Mouse (Mus musculus): ENCODE measurements around the gene 9530053A07Rik. TPM values are rescaled to one million over a fixed set of nuclear protein-coding genes. Genes with fewer than 3 reads are reported as not detected.
"Not testable (repeated sequence)": the region's sequence is repeated elsewhere in the genome, so short reads cannot be mapped to it uniquely, and the experiment has no call there.

9530053A07Rik gene
- polyA plus RNA-seq, 1 experiment from 2014 or later: 0.12 TPM

DNA sequence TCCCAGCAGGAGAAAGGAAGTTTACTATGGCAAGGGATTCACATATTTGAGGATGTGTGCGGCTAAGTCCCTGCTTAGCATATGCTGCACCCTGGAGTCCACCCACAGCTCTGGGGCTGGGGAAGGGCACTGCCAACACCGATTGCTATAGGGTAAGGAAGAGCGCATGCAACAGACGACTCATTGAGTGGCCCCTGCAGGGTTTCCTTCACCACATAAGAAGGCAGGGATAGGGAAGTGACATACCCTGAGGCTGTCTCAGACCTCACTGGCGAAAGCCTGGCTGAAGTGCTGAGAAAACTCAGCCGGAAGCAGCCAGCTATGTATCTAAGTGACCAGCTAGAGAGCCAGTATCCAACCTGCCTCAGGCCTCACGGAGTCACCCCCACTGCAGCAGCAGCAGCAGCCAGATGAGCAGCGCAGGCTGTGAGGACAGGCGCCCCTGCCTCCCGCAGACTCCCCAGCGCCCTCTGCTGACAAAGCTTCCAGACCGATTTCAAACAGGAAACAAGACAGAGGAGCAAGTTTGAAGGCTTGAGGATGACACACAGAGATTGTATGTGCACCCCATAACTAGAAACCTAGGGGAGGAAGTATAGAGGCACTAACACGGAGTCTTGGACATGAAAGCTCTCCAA, 22.4 kb downstream of the 9530053A07Rik start:
- 21% methylated on average over 13 of the region's 13 CpGs for WGBS
- Histone ChIP-seq H3K9me3 (ENCODE audit: control insufficient read depth, low read length) (no peaks in the 10 kb centered on the region), H3K9ac (ENCODE audit: low read length) (peak overlapping the region; percentile 23; the same call in 1 of the 2 replicates), H3K27me3 (ENCODE audit: control insufficient read depth, insufficient read depth, low read length) (no peaks in the 10 kb centered on the region), H3K36me3 (ENCODE audit: control insufficient read depth, insufficient read depth, low read length) (no peaks in the 10 kb centered on the region), H3K27ac (replicated peaks) (no peak overlapping the region), H3K4me3 (ENCODE audit: low read depth, low read length) (no peak overlapping the region), H3K4me2 (replicated peaks; ENCODE audit: low read depth) (no peak overlapping the region), H3K4me1 (replicated peaks; ENCODE audit: control insufficient read depth, insufficient read depth) (no peaks in the 10 kb centered on the region)
- DNase-seq (ENCODE audit: low spot score) (peak; percentile 63), ATAC-seq (ENCODE audit: low FRiP score, low TSS enrichment) (no peak)
- TF ChIP-seq CTCF (IDR thresholded peaks at IDR 0.05; ENCODE audit: low read depth): peak; percentile 79
- TF ChIP-seq EP300 (optimal IDR thresholded peaks at IDR 0.05): no peak

DNA sequence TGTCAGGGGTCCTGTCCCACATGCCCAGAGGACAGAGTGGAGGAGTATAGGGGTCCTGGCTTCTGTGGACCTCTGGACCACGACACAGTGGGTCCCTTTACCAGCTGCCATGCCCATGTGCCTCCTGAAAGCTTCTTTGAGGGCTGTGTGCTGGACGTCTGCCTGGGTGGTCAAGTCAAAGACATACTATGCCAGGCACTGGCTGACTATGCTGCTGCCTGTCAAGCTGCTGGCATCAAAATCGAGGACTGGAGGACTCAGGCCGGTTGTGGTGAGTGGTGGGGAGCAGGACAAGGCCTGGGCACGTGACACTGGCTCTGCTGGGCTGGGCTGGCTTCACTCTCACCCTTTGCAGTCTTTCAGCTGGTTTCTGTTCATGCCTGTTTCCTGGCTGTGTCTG, 24.3 kb downstream of the 9530053A07Rik start:
- 44% methylated on average over 5 of the region's 5 CpGs for WGBS

DNA sequence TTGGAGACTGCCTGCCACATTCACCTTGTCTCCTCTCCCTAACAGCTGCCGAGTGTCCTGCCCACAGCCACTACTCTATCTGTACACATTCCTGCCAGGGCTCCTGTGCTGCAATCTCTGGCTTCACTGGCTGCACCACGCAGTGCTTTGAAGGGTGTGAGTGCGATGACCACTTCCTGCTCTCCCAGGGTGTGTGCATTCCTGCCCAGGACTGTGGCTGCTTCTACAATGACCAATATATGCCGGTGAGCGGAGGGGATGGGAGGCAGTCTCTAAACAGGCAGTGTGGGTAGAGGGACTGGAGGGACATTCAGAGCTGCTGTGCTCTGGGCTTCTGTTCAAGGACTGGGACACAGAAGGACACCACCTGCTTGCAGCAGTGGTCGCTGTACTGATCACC, 30.0 kb downstream of the 9530053A07Rik start:
- no peaks in the 10 kb centered on the region for H3K27me3 ChIP-seq (ENCODE audit: control insufficient read depth, insufficient read depth, low read length)
- DNase-seq (ENCODE audit: low spot score) (peak; percentile 42), ATAC-seq (ENCODE audit: low FRiP score, low TSS enrichment) (peak; percentile 66; the same call in 1 of the 2 replicates)
- 45% methylated on average over 6 of the region's 6 CpGs for WGBS
- H3K4me3 ChIP-seq (ENCODE audit: low read depth, low read length): no peak overlapping the region
- H3K9ac ChIP-seq (ENCODE audit: low read length): no peak overlapping the region
- H3K9me3 ChIP-seq (ENCODE audit: control insufficient read depth, low read length): no peaks in the 10 kb centered on the region
- no peak overlapping the region for H3K27ac ChIP-seq (replicated peaks)
- TF ChIP-seq EP300 (optimal IDR thresholded peaks at IDR 0.05) (no peak), CTCF (IDR thresholded peaks at IDR 0.05; ENCODE audit: low read depth) (no peak)
- no peaks in the 10 kb centered on the region for H3K36me3 ChIP-seq (ENCODE audit: control insufficient read depth, insufficient read depth, low read length)
- H3K4me1 ChIP-seq (replicated peaks; ENCODE audit: control insufficient read depth, insufficient read depth): no peaks in the 10 kb centered on the region
- H3K4me2 ChIP-seq (replicated peaks; ENCODE audit: low read depth): no peak overlapping the region

More for the DNA sequence above, 24.3 kb downstream of the 9530053A07Rik start:
- H3K4me1 ChIP-seq (replicated peaks; ENCODE audit: control insufficient read depth, insufficient read depth); H3K4me3 ChIP-seq (ENCODE audit: low read depth, low read length); H3K27me3 ChIP-seq (ENCODE audit: control insufficient read depth, insufficient read depth, low read length); H3K36me3 ChIP-seq (ENCODE audit: control insufficient read depth, insufficient read depth, low read length); DNase-seq (ENCODE audit: low spot score); H3K27ac ChIP-seq (replicated peaks); ATAC-seq (ENCODE audit: low FRiP score, low TSS enrichment); H3K9me3 ChIP-seq (ENCODE audit: control insufficient read depth, low read length); H3K4me2 ChIP-seq (replicated peaks; ENCODE audit: low read depth); H3K9ac ChIP-seq (ENCODE audit: low read length): not testable (repeated sequence)

- WGBS: 75% methylated on average over 3 of the region's 3 CpGs
- H3K27me3 ChIP-seq (ENCODE audit: control insufficient read depth, insufficient read depth, low read length): no peaks in the 10 kb centered on the region
- no peaks in the 10 kb centered on the region for H3K4me1 ChIP-seq (replicated peaks; ENCODE audit: control insufficient read depth, insufficient read depth)
- no peak for ATAC-seq (ENCODE audit: low FRiP score, low TSS enrichment)
- TF ChIP-seq CTCF (IDR thresholded peaks at IDR 0.05; ENCODE audit: low read depth) (no peak), EP300 (optimal IDR thresholded peaks at IDR 0.05) (no peak)
- H3K9me3 ChIP-seq (ENCODE audit: control insufficient read depth, low read length): no peaks in the 10 kb centered on the region
- H3K27ac ChIP-seq (replicated peaks): no peak overlapping the region
- no peaks in the 10 kb centered on the region for H3K36me3 ChIP-seq (ENCODE audit: control insufficient read depth, insufficient read depth, low read length)
- H3K4me3 ChIP-seq (ENCODE audit: low read depth, low read length): no peak overlapping the region
- H3K9ac ChIP-seq (ENCODE audit: low read length): no peak overlapping the region
- no peak overlapping the region for H3K4me2 ChIP-seq (replicated peaks; ENCODE audit: low read depth)
- no peak for DNase-seq (ENCODE audit: low spot score)
These were observed 30.6 kb downstream of the 9530053A07Rik start for GRCm38 (mm10) chr7:28159893-28160292.

- Histone ChIP-seq H3K27me3 (ENCODE audit: control insufficient read depth, insufficient read depth, low read length) (no peaks in the 10 kb centered on the region), H3K4me1 (replicated peaks; ENCODE audit: control insufficient read depth, insufficient read depth) (no peaks in the 10 kb centered on the region), H3K4me2 (replicated peaks; ENCODE audit: low read depth) (no peak overlapping the region), H3K9ac (ENCODE audit: low read length) (no peak overlapping the region), H3K27ac (replicated peaks) (no peak overlapping the region), H3K36me3 (ENCODE audit: control insufficient read depth, insufficient read depth, low read length) (no peaks in the 10 kb centered on the region), H3K4me3 (ENCODE audit: low read depth, low read length) (no peak overlapping the region), H3K9me3 (ENCODE audit: control insufficient read depth, low read length) (no peaks in the 10 kb centered on the region)
- ATAC-seq (ENCODE audit: low FRiP score, low TSS enrichment): no peak
- TF ChIP-seq CTCF (IDR thresholded peaks at IDR 0.05; ENCODE audit: low read depth) (no peak), EP300 (optimal IDR thresholded peaks at IDR 0.05) (no peak)
- WGBS: 36% methylated on average over 9 of the region's 9 CpGs
- DNase-seq (ENCODE audit: low spot score): no peak
These were observed 32.0 kb downstream of the 9530053A07Rik start for GRCm38 (mm10) chr7:28161163-28161749.

DNA sequence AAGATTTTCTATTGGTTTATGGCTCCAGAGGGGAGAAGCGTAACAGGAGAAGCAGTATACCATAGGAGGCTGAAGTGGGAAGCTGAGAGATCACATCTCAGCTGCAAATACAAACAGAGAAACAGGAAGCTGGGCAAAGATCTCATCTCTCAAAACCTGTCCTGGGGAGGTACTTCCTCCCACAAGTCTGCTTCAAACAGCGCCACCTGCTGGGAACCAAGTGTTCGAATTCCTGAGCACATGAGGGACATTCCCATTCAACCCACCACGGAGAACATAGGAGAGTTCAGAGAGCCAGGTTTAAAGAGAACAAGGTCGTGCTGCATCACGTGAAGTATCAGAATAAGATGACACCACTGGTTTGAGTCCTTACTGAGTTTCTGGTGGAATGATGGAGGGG, 36.1 kb downstream of the 9530053A07Rik start:
- Histone ChIP-seq H3K4me3 (ENCODE audit: low read depth, low read length) (no peak overlapping the region), H3K4me2 (replicated peaks; ENCODE audit: low read depth) (no peak overlapping the region), H3K4me1 (replicated peaks; ENCODE audit: control insufficient read depth, insufficient read depth) (no peaks in the 10 kb centered on the region), H3K9me3 (ENCODE audit: control insufficient read depth, low read length) (no peaks in the 10 kb centered on the region), H3K27me3 (ENCODE audit: control insufficient read depth, insufficient read depth, low read length) (no peaks in the 10 kb centered on the region), H3K9ac (ENCODE audit: low read length) (no peak overlapping the region), H3K36me3 (ENCODE audit: control insufficient read depth, insufficient read depth, low read length) (no peaks in the 10 kb centered on the region), H3K27ac (replicated peaks) (no peak overlapping the region)
- ATAC-seq (ENCODE audit: low FRiP score, low TSS enrichment) (no peak), DNase-seq (ENCODE audit: low spot score) (no peak)
- TF ChIP-seq CTCF (IDR thresholded peaks at IDR 0.05; ENCODE audit: low read depth): peak; percentile 40
- no peak for TF ChIP-seq EP300 (optimal IDR thresholded peaks at IDR 0.05)
- WGBS: 79% methylated on average over 6 of the region's 6 CpGs
